Mouse (Mus musculus): ENCODE data around the gene Ccdc13.

DNA sequence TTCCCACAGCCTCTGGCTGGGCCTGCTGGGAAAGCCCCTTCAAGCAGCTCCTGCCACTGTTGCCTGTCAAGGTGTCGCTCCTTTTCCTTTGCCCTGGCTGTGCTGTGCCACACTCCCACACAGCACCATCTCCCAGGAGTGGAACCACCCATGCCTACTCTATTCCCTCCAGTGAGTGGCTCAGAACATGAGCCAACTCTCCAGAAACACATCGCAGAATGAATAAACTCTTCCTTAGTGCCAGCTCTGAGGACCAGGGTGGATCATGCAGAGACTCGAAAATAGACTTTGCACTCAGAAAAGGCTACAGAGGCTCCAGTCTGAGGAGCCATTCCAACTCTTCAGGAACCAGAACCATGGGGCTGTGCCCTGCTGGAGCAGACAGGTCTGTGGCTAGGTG is 12.9 kb downstream of the Ccdc13 start:
- TF ChIP-seq ZC3H11A (IDR thresholded peaks at IDR 0.05; ENCODE audit: low read depth, low read length) (no peak), CTCF (conservative IDR thresholded peaks at IDR 0.05 in 1 of 2, IDR thresholded peaks at IDR 0.05 in 1 of 2; ENCODE audit: low read depth in 2 of 2, low read length in 2 of 2) (no peak), JUN (IDR thresholded peaks at IDR 0.05; ENCODE audit: insufficient read depth, low read depth, low read length) (no peak)
